Mouse (Mus musculus) forebrain, embryonic 11.5 days (tissue): ENCODE results near the gene Cog8. TPM values are rescaled to one million over a fixed set of nuclear protein-coding genes. Genes with fewer than 3 reads are reported as not detected.

Source experiments
- ATAC-seq: fragments of 200-750 bp; cut with Nextera tagmentation; replicated peaks from 2 replicates; pipeline ENCODE4 v1.8.0; 2017; ENCODE audit warnings: moderate TSS enrichment; ENCODE audit not compliant: low FRiP score
- DNase-seq: peaks from one replicate; pipeline ENCODE4 v3.0.0-alpha.2; 2017; ENCODE audit warnings: low spot score
- H3K27ac ChIP-seq: fragments of 300-500 bp; sonication (generic); 2 replicates; pipeline ENCODE4 v1.5.1; 2014; ENCODE audit warnings: low read depth, low read length
- H3K27me3 ChIP-seq: fragments of 300-500 bp; sonication (generic); 2 replicates; pipeline ENCODE4 v1.6.1; 2014; ENCODE audit warnings: mild to moderate bottlenecking, low read length, mixed read lengths; ENCODE audit not compliant: control insufficient read depth, insufficient read depth
- H3K36me3 ChIP-seq: fragments of 300-500 bp; sonication (generic); 2 replicates; pipeline ENCODE4 v1.6.1; 2014; ENCODE audit warnings: mild to moderate bottlenecking, low read length, moderate library complexity, mixed read lengths; ENCODE audit not compliant: control insufficient read depth, insufficient read depth
- H3K4me1 ChIP-seq: fragments of 300-500 bp; sonication (generic); replicated peaks from 2 replicates; pipeline ENCODE4 v1.6.1; 2014; ENCODE audit warnings: low read length, mixed read lengths; ENCODE audit not compliant: control insufficient read depth, insufficient read depth
- H3K4me2 ChIP-seq: fragments of 300-500 bp; sonication (generic); 2 replicates; pipeline ENCODE4 v1.6.1; 2014; ENCODE audit warnings: low read depth, mild to moderate bottlenecking, low read length, moderate library complexity, mixed read lengths; ENCODE audit not compliant: severe bottlenecking
- H3K4me3 ChIP-seq: fragments of 300-500 bp; sonication (generic); 2 replicates; pipeline ENCODE4 v1.5.1; 2014; ENCODE audit warnings: low read depth, low read length
- H3K9ac ChIP-seq: fragments of 300-500 bp; sonication (generic); 2 replicates; pipeline ENCODE4 v1.6.1; 2014; ENCODE audit warnings: low read length
- H3K9me3 ChIP-seq: fragments of 300-500 bp; sonication (generic); 2 replicates; pipeline ENCODE4 v1.6.1; 2016; ENCODE audit warnings: low read length, mixed read lengths; ENCODE audit not compliant: control insufficient read depth
- WGBS: fragments of 180-500 bp; shearing (Covaris S2); extraction: QIAGEN DNeasy Blood & Tissue Kit; methylation state at CpG from one replicate; pipeline ENCODE4 v1.1.7; 2014; 5-methylcytosine and 5-hydroxymethylcytosine counted together
- polyA plus RNA-seq: library from polyadenylated mRNA; unstranded; fragments of >200 nt; fragmentation: Nextera tagmentation; extraction: Ambion mirVana; gene quantifications from 2 replicates; pipeline ENCODE4 v1.2.1, GENCODE M21; 2014

Gene Cog8
- polyA plus RNA-seq, 1 experiment from 2014 or later: 43.8 TPM

- 99% methylated on average over 17 of the region's 17 CpGs for WGBS
- H3K27me3 ChIP-seq: no peaks in the 10 kb centered on the region
- no peak overlapping the region for H3K9ac ChIP-seq
- no peaks in the 10 kb centered on the region for H3K4me1 ChIP-seq
- H3K36me3 ChIP-seq: peaks cover 9% of the 10 kb centered on the region; the same call in 1 of the 2 replicates
- ATAC-seq: no peak
- no peak overlapping the region for H3K27ac ChIP-seq
- no peak overlapping the region for H3K4me3 ChIP-seq
- no peak for DNase-seq
- H3K4me2 ChIP-seq: no peak overlapping the region
- no peaks in the 10 kb centered on the region for H3K9me3 ChIP-seq
Measured at GRCm38 (mm10) chr8:107085358-107085757, 28.9 kb upstream of the Cog8 start.

DNA sequence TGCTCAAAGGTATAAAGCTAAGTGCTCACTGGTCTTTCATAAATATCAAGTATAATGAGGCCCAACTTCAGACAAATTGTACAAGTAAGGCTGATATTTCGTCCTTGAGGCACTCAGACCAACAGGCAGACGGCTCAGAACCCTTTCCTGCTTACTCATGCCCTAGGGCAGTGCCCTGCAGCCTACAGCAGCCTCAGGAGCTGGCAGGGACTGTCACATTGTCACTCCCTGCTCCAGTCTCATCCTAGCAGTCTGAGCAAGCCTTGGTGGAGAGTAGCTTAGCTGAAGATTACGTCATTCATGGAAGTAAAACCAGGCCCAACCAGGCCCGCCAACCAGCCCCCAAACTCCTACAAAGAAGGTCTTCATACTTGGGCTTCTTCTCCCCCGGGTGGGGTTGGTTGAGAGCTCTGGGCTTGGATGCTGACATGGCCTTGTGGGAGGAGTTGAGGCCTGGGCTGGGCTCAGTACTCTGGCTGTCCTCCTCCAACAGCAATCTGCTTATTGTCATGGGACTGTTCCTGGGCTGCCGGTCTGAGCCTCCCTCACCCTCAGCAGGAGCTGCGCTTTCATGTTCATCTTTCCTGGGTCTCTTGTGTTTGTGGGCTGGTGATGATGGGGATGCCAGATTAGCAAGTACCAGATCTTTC lies 19.9 kb upstream of the Cog8 start:
- H3K9me3 ChIP-seq: no peaks in the 10 kb centered on the region
- no peak overlapping the region for H3K4me3 ChIP-seq
- no peaks in the 10 kb centered on the region for H3K4me1 ChIP-seq
- no peak overlapping the region for H3K27ac ChIP-seq
- WGBS: 92% methylated on average over 7 of the region's 7 CpGs
- peaks cover 13% of the 10 kb centered on the region for H3K36me3 ChIP-seq
- no peaks in the 10 kb centered on the region for H3K27me3 ChIP-seq
- no peak overlapping the region for H3K9ac ChIP-seq
- ATAC-seq (no peak), DNase-seq (no peak)
- no peak overlapping the region for H3K4me2 ChIP-seq

- no peak overlapping the region for H3K4me2 ChIP-seq
- H3K27ac ChIP-seq: no peak overlapping the region
- peaks cover 11% of the 10 kb centered on the region for H3K36me3 ChIP-seq
- no peak overlapping the region for H3K4me3 ChIP-seq
- H3K9ac ChIP-seq: no peak overlapping the region
- no peaks in the 10 kb centered on the region for H3K4me1 ChIP-seq
- ATAC-seq: no peak
- DNase-seq: no peak
- 86% methylated on average over 1 of the region's 1 CpGs for WGBS
- no peaks in the 10 kb centered on the region for H3K27me3 ChIP-seq
- no peaks in the 10 kb centered on the region for H3K9me3 ChIP-seq
Measured at GRCm38 (mm10) chr8:107074128-107074527, 17.6 kb upstream of the Cog8 start.

GRCm38 (mm10) chr8:107073706-107074105 lies 17.2 kb upstream of the Cog8 start:
- Histone ChIP-seq H3K4me3 (no peak overlapping the region), H3K4me1 (no peaks in the 10 kb centered on the region), H3K27me3 (no peaks in the 10 kb centered on the region), H3K27ac (no peak overlapping the region), H3K4me2 (no peak overlapping the region), H3K9me3 (no peaks in the 10 kb centered on the region), H3K9ac (no peak overlapping the region), H3K36me3 (peaks cover 8% of the 10 kb centered on the region)
- 86% methylated on average over 4 of the region's 4 CpGs for WGBS
- DNase-seq: no peak
- no peak for ATAC-seq

GRCm38 (mm10) chr8:107065511-107066496 lies 9.3 kb upstream of the Cog8 start, which contains the start of gene Tmed6:
Gene Tmed6 (minus strand): TSS chr8:107065644.
- Histone ChIP-seq H3K36me3 (no peaks in the 10 kb centered on the region; the same call in 1 of the 2 replicates), H3K9ac (no peak within 1 kb of the TSS), H3K9me3 (no peaks in the 10 kb centered on the region), H3K27me3 (no peaks in the 10 kb centered on the region), H3K27ac (no peak within 1 kb of the TSS), H3K4me1 (no peaks in the 10 kb centered on the region), H3K4me2 (no peak within 1 kb of the TSS), H3K4me3 (no peak within 1 kb of the TSS)
- ATAC-seq: no peak
- 67% methylated on average over 17 of the region's 17 CpGs for WGBS
- DNase-seq: no peak

DNA sequence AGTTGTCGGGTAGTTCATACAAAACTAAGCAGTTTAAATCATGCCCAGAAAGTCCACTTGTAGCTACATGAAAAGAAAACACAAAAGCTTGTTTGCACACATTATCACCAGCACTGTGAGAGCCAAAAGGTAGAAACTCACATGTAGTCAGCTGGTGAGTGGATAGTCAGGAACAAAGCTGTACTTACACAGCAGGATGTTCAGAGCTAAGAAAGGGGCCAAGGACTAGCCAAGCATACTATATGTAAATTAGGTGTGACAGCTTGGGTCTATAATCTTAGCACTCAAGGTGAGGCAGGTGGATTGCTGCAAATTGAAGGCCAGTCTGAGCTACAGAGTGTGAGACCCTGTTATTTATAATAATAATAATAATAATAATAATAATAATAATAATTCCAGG lies 6.1 kb upstream of the Cog8 start:
- Histone ChIP-seq H3K9me3 (no peaks in the 10 kb centered on the region), H3K4me2 (no peak overlapping the region), H3K4me3 (no peak overlapping the region), H3K27ac (no peak overlapping the region), H3K27me3 (no peaks in the 10 kb centered on the region), H3K36me3 (no peaks in the 10 kb centered on the region), H3K4me1 (peaks cover under 1% of the 10 kb centered on the region; the same call in 1 of the 2 replicates), H3K9ac (no peak overlapping the region)
- ATAC-seq: no peak
- WGBS: 90% methylated on average over 1 of the region's 1 CpGs
- DNase-seq: no peak

DNA sequence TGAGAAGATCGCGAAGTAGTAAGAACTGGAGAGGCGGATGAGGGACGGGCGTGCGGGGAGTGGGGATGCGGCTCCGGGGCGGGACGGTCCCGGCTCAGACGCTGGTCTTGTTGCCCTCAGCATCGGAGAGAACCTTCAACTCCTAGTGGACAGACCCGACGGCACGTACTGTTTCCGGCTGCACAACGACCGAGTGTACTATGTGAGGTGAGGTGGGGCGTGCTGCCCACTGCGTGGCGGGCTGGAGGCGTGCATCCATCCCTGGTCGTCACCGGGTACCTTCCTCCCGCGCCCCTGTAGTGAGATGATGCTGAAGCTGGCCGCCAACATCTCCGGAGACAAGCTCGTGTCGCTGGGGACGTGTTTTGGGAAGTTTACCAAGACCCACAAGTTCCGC lies 482 bp upstream of the Cog8 start:
- ATAC-seq (peak; percentile 77; the same call in 1 of the 2 replicates), DNase-seq (no peak)
- no peaks in the 10 kb centered on the region for H3K27me3 ChIP-seq
- H3K27ac ChIP-seq: no peak overlapping the region
- H3K9ac ChIP-seq: peak overlapping the region; percentile 71
- H3K4me3 ChIP-seq: peak overlapping the region; percentile 99
- 2% methylated on average over 33 of the region's 33 CpGs for WGBS
- peaks cover 15% of the 10 kb centered on the region; the same call in 1 of the 2 replicates for H3K36me3 ChIP-seq
- H3K9me3 ChIP-seq: no peaks in the 10 kb centered on the region
- H3K4me2 ChIP-seq: peak overlapping the region; percentile 92
- peaks cover 5% of the 10 kb centered on the region; the same call in 1 of the 2 replicates for H3K4me1 ChIP-seq

- Histone ChIP-seq H3K36me3 (peaks cover 30% of the 10 kb centered on the region; the same call in 1 of the 2 replicates), H3K9me3 (no peaks in the 10 kb centered on the region), H3K4me2 (no peak overlapping the region), H3K4me3 (no peak overlapping the region), H3K9ac (no peak overlapping the region), H3K4me1 (peaks cover 6% of the 10 kb centered on the region; the same call in 1 of the 2 replicates), H3K27me3 (no peaks in the 10 kb centered on the region), H3K27ac (no peak overlapping the region)
- WGBS: 99% methylated on average over 8 of the region's 8 CpGs
- DNase-seq (no peak), ATAC-seq (no peak)
Measured at GRCm38 (mm10) chr8:107052046-107052445, 4.4 kb downstream of the Cog8 start.
